ENCODE assay signal across 9 mouse cellular contexts in genomic region chr9:20869246-20869645, GRCm38 (mm10). TPM values are rescaled to one million over a fixed set of nuclear protein-coding genes. Genes with fewer than 3 reads are reported as not detected.
DNase-seq lines count a peak whose midpoint lies in the region; ATAC-seq lines count a peak whose summit lies in the region.
"Had no signal": no experiment of that assay in that cellular context is flagged by ENCODE, and none has a peak within 500 bp of the region (broad histone marks: within the 10 kb centered on the region; RNA-seq: fewer than 3 reads in every experiment).

No protein-coding gene starts in this region.

- peak overlapping the region; percentile 20; the same call in 1 of the 2 replicates for H3K4me3 ChIP-seq in neural tube, embryonic 11.5 days (ENCODE audit: low read depth, low read length)
- H3K4me3 ChIP-seq in midbrain, embryonic 14.5 days (replicated peaks; ENCODE audit: low read depth, low read length) = 0 out of 2 replicates have a peak overlapping the region, but pooled peaks have one; percentile 19

- DNase-seq in cerebellum, adult 11-12 months = peak; percentile 50
- no peak for DNase-seq in cerebellum, adult 8-10 months
- DNase-seq in neural tube, embryonic 11.5 days (ENCODE audit: low spot score) = no peak
- no peak for DNase-seq in neural tube, embryonic 10.5 days (ENCODE audit: extremely low spot score, low spot score)
- DNase-seq in induced T-regulatory cell, adult 2 months (ENCODE audit: low read depth) = peak; percentile 47
- no peak for DNase-seq in midbrain, embryonic 14.5 days
- no peak for DNase-seq in left cerebral cortex, adult 9 months (ENCODE audit: low spot score in 2 of 2)
- no peak for DNase-seq in left cerebral cortex, adult 11 months (ENCODE audit: low spot score)

- H3K27me3 ChIP-seq in neural tube, embryonic 11.5 days (ENCODE audit: control insufficient read depth, insufficient read depth, low read length) = peaks cover 34% of the 10 kb centered on the region
- H3K27me3 ChIP-seq in midbrain, embryonic 14.5 days (ENCODE audit: control insufficient read depth, insufficient read depth, low read length) = peaks cover 25% of the 10 kb centered on the region

- H3K4me1 ChIP-seq in neural tube, embryonic 11.5 days (ENCODE audit: control insufficient read depth, insufficient read depth, low read length) = no peaks in the 10 kb centered on the region
- H3K4me1 ChIP-seq in midbrain, embryonic 14.5 days (ENCODE audit: control insufficient read depth, insufficient read depth, low read length) = no peaks in the 10 kb centered on the region

- peak overlapping the region; percentile 25; the same call in 1 of the 2 replicates for H3K4me2 ChIP-seq in neural tube, embryonic 11.5 days (ENCODE audit: low read depth)
- H3K4me2 ChIP-seq in midbrain, embryonic 14.5 days (ENCODE audit: low read length) = no peak overlapping the region; the same call in 1 of the 2 replicates

- H3K27ac ChIP-seq in neural tube, embryonic 11.5 days (ENCODE audit: low read depth, low read length) = no peak overlapping the region
- H3K27ac ChIP-seq in midbrain, embryonic 14.5 days (replicated peaks; ENCODE audit: low read depth, low read length) = no peak overlapping the region

- ATAC-seq in neural tube, embryonic 11.5 days (ENCODE audit: insufficient read depth, low FRiP score, low TSS enrichment) = no peak
- no peak for ATAC-seq in midbrain, embryonic 14.5 days (ENCODE audit: low FRiP score, low TSS enrichment)

- H3K9me3 ChIP-seq in neural tube, embryonic 11.5 days (ENCODE audit: control insufficient read depth, low read length) = no peaks in the 10 kb centered on the region
- H3K9me3 ChIP-seq in midbrain, embryonic 14.5 days (ENCODE audit: control insufficient read depth, low read length) = no peaks in the 10 kb centered on the region

- H3K9ac ChIP-seq in neural tube, embryonic 11.5 days (ENCODE audit: low read length) = no peak overlapping the region
- H3K9ac ChIP-seq in midbrain, embryonic 14.5 days (replicated peaks; ENCODE audit: low read length) = no peak overlapping the region

- no peaks in the 10 kb centered on the region for H3K36me3 ChIP-seq in neural tube, embryonic 11.5 days (ENCODE audit: control insufficient read depth, insufficient read depth, low read length)
- no peaks in the 10 kb centered on the region for H3K36me3 ChIP-seq in midbrain, embryonic 14.5 days (ENCODE audit: control insufficient read depth, insufficient read depth, low read length)

- WGBS in neural tube, embryonic 11.5 days = 7% methylated on average over 19 of the region's 19 CpGs
- 6% methylated on average over 19 of the region's 19 CpGs for WGBS in midbrain, embryonic 14.5 days

RNA-seq across cellular contexts. Expression of gene A230050P20Rik, which starts 0.8 kb away (rescaled TPM):
- polyA plus RNA-seq in neural tube, embryonic 11.5 days (2014; fragmentation: Nextera tagmentation; extraction: Ambion mirVana) = 0.65 and 0.94 TPM in 2 replicates
- polyA plus RNA-seq in midbrain, embryonic 14.5 days (2014; fragmentation: Nextera tagmentation; extraction: Ambion mirVana) = 1.3 and 1.9 TPM in 2 replicates

RNA-seq across cellular contexts. Expression of gene Angptl6, which starts 10.3 kb away (rescaled TPM):
- polyA plus RNA-seq in neural tube, embryonic 11.5 days (2014; fragmentation: Nextera tagmentation; extraction: Ambion mirVana) = 4.0 and 5.7 TPM in 2 replicates
- 11.1 and 14.4 TPM in 2 replicates for polyA plus RNA-seq in midbrain, embryonic 14.5 days (2014; fragmentation: Nextera tagmentation; extraction: Ambion mirVana)

RNA-seq across cellular contexts. Expression of gene Ppan, which starts 18.7 kb away (rescaled TPM):
- 60.8 and 64.0 TPM in 2 replicates for polyA plus RNA-seq in neural tube, embryonic 11.5 days (2014; fragmentation: Nextera tagmentation; extraction: Ambion mirVana)
- polyA plus RNA-seq in midbrain, embryonic 14.5 days (2014; fragmentation: Nextera tagmentation; extraction: Ambion mirVana) = 39.8 and 43.9 TPM in 2 replicates

RNA-seq across cellular contexts. Expression of gene Eif3g, which starts 29.2 kb away (rescaled TPM):
- polyA plus RNA-seq in neural tube, embryonic 11.5 days (2014; fragmentation: Nextera tagmentation; extraction: Ambion mirVana) = 352 and 373 TPM in 2 replicates
- 231 and 234 TPM in 2 replicates for polyA plus RNA-seq in midbrain, embryonic 14.5 days (2014; fragmentation: Nextera tagmentation; extraction: Ambion mirVana)

RNA-seq across cellular contexts. Expression of gene Rdh8, which starts 50.9 kb away (rescaled TPM):
- not detected in 2 replicates for polyA plus RNA-seq in neural tube, embryonic 11.5 days (2014; fragmentation: Nextera tagmentation; extraction: Ambion mirVana)
- not detected in 2 replicates for polyA plus RNA-seq in midbrain, embryonic 14.5 days (2014; fragmentation: Nextera tagmentation; extraction: Ambion mirVana)
- polyA plus RNA-seq: large intestine, adult 2 months had no signal

Comparison
In these comparisons a context has a peak if more than half of its experiments do, and no peak if none do; other contexts are left out.
1. DNase-seq: peak in cerebellum, adult 11-12 months (single experiment) and induced T-regulatory cell, adult 2 months (single experiment); none in cerebellum, adult 8-10 months (single experiment), neural tube, embryonic 11.5 days (single experiment), neural tube, embryonic 10.5 days (single experiment), midbrain, embryonic 14.5 days (single experiment), left cerebral cortex, adult 9 months (0 of 2) and left cerebral cortex, adult 11 months (single experiment).